ENCODE assay signal across 17 mouse cellular contexts in genomic region chr15:31634582-31634981, GRCm38 (mm10). TPM values are rescaled to one million over a fixed set of nuclear protein-coding genes. Genes with fewer than 3 reads are reported as not detected.
DNase-seq lines count a peak whose midpoint lies in the region; ATAC-seq lines count a peak whose summit lies in the region.
"Had no signal": no experiment of that assay in that cellular context is flagged by ENCODE, and none has a peak within 500 bp of the region (broad histone marks: within the 10 kb centered on the region; RNA-seq: fewer than 3 reads in every experiment).

No protein-coding gene starts in this region.

- H3K27me3 ChIP-seq in forebrain, embryonic 16.5 days (replicated peaks; ENCODE audit: control insufficient read depth, insufficient read depth, low read length), result no peaks in the 10 kb centered on the region
- no peaks in the 10 kb centered on the region for H3K27me3 ChIP-seq in liver, embryonic 12.5 days (replicated peaks)
- H3K27me3 ChIP-seq: heart, embryonic 13.5 days; hindbrain, embryonic 15.5 days; limb, embryonic 15.5 days; midbrain, embryonic 12.5 days had no signal

- intact Hi-C loops in left cerebral cortex, postnatal 4 days (cut with DNase I), result no loop called here

- H3K4me3 ChIP-seq in forebrain, embryonic 16.5 days (replicated peaks; ENCODE audit: low read length), result no peak overlapping the region
- H3K4me3 ChIP-seq in liver, embryonic 12.5 days, result no peak overlapping the region
- H3K4me3 ChIP-seq: heart, embryonic 13.5 days; hindbrain, embryonic 15.5 days; limb, embryonic 15.5 days; midbrain, embryonic 12.5 days had no signal

- peak; percentile 87 for DNase-seq in brain, adult 2 months (ENCODE audit: low read depth, low spot score)
- DNase-seq in layer of hippocampus, adult 9-11 months, result peak; percentile 93
- peak; percentile 52 for DNase-seq in left cerebral cortex, postnatal 4 days
- no peak for DNase-seq in retina, embryonic 14.5 days (ENCODE audit: low spot score)
- DNase-seq: cerebellum, postnatal 36 days; gastrocnemius, postnatal 10 days; lung, postnatal 10 days; retina, postnatal 1 day had no signal

- no peak overlapping the region for H3K9ac ChIP-seq in forebrain, embryonic 16.5 days (replicated peaks; ENCODE audit: low read depth, low read length)
- H3K9ac ChIP-seq in liver, embryonic 12.5 days, result no peak overlapping the region
- H3K9ac ChIP-seq: heart, embryonic 13.5 days; hindbrain, embryonic 15.5 days; limb, embryonic 15.5 days; midbrain, embryonic 12.5 days had no signal

- no peaks in the 10 kb centered on the region for H3K4me1 ChIP-seq in forebrain, embryonic 16.5 days (replicated peaks; ENCODE audit: control insufficient read depth, insufficient read depth, low read length)
- no peaks in the 10 kb centered on the region for H3K4me1 ChIP-seq in liver, embryonic 12.5 days
- H3K4me1 ChIP-seq: hindbrain, embryonic 15.5 days; midbrain, embryonic 12.5 days had no signal

- ATAC-seq in forebrain, embryonic 16.5 days, result peak; percentile 88
- ATAC-seq in megakaryocyte progenitor cell, adult 5-6 weeks (replicated peaks; ENCODE audit: poor library complexity), result no peak
- no peak for ATAC-seq in liver, embryonic 12.5 days

- no peak overlapping the region for H3K27ac ChIP-seq in forebrain, embryonic 16.5 days (ENCODE audit: low read length)
- no peak overlapping the region for H3K27ac ChIP-seq in liver, embryonic 12.5 days
- H3K27ac ChIP-seq: heart, embryonic 13.5 days; hindbrain, embryonic 15.5 days; kidney, postnatal 0 days; limb, embryonic 15.5 days; midbrain, embryonic 12.5 days; stomach, postnatal 0 days had no signal

- WGBS in forebrain, embryonic 16.5 days, result 64% methylated on average over 6 of the region's 6 CpGs
- WGBS in liver, embryonic 12.5 days (ENCODE audit: insufficient replicate concordance), result 65% methylated on average over 6 of the region's 6 CpGs

- H3K36me3 ChIP-seq in forebrain, embryonic 16.5 days (ENCODE audit: control insufficient read depth, insufficient read depth), result no peaks in the 10 kb centered on the region
- H3K36me3 ChIP-seq in liver, embryonic 12.5 days, result no peaks in the 10 kb centered on the region
- H3K36me3 ChIP-seq: heart, embryonic 13.5 days; hindbrain, embryonic 15.5 days; limb, embryonic 15.5 days; midbrain, embryonic 12.5 days had no signal

- H3K9me3 ChIP-seq in forebrain, embryonic 16.5 days (ENCODE audit: control insufficient read depth, low read length), result no peaks in the 10 kb centered on the region
- H3K9me3 ChIP-seq in liver, embryonic 12.5 days (replicated peaks), result no peaks in the 10 kb centered on the region
- H3K9me3 ChIP-seq: hindbrain, embryonic 15.5 days; limb, embryonic 15.5 days had no signal

- no peak overlapping the region for H3K4me2 ChIP-seq in forebrain, embryonic 16.5 days (ENCODE audit: low read length)
- H3K4me2 ChIP-seq in liver, embryonic 12.5 days, result no peak overlapping the region
- H3K4me2 ChIP-seq: heart, embryonic 13.5 days; hindbrain, embryonic 15.5 days; limb, embryonic 15.5 days; midbrain, embryonic 12.5 days had no signal

RNA-seq across cellular contexts. Expression of gene Fam173b, which starts 32.9 kb away (rescaled TPM):
- 9.5 and 10.2 TPM in 2 replicates for polyA plus RNA-seq in forebrain, embryonic 16.5 days (2015; fragmentation: Nextera tagmentation; extraction: Ambion mirVana)
- 10 to 100 TPM; 11.4 to 13.0 TPM for total RNA-seq in left cerebral cortex, postnatal 4 days (2021)
- total RNA-seq in megakaryocyte progenitor cell, adult 5-6 weeks (2015), result 8.4 and 10.7 TPM in 2 replicates
- total RNA-seq in megakaryocyte progenitor cell, adult 5-6 weeks (2017), result 7.7 and 11.7 TPM in 2 replicates
- 10.0 and 10.6 TPM in 2 replicates for polyA plus RNA-seq in liver, embryonic 12.5 days (2016; fragmentation: Nextera tagmentation; extraction: Ambion mirVana)

RNA-seq across cellular contexts. Expression of gene Cct5, which starts 33.0 kb away (rescaled TPM):
- 538 and 575 TPM in 2 replicates for polyA plus RNA-seq in forebrain, embryonic 16.5 days (2015; fragmentation: Nextera tagmentation; extraction: Ambion mirVana)
- total RNA-seq in left cerebral cortex, postnatal 4 days (2021), result 100 to 1,000 TPM; 306 to 309 TPM
- total RNA-seq in megakaryocyte progenitor cell, adult 5-6 weeks (2015), result 536 and 576 TPM in 2 replicates
- 522 and 555 TPM in 2 replicates for total RNA-seq in megakaryocyte progenitor cell, adult 5-6 weeks (2017)
- 472 and 504 TPM in 2 replicates for polyA plus RNA-seq in liver, embryonic 12.5 days (2016; fragmentation: Nextera tagmentation; extraction: Ambion mirVana)
